Mouse (Mus musculus) layer of hippocampus, postnatal 14 days (tissue): ENCODE measurements around the gene Rrad. TPM values are rescaled to one million over a fixed set of nuclear protein-coding genes. Genes with fewer than 3 reads are reported as not detected.

Source experiments
- total RNA-seq, 2 experiments: library from RNA; stranded (reverse); gene quantifications; 2 replicates each; pipeline ENCODE4 v1.2.3; 2021

Gene Rrad
- total RNA-seq, 2 experiments from 2014 or later = 2.1 to 3.3 TPM

Other genes with a start within 250 kb of the Rrad start
- gene Cmtm4, start 235.5 kb downstream of the Rrad start, total RNA-seq = 10 to 100 TPM; 49.0 to 53.7 TPM
- 100 to 1,000 TPM; 246 to 252 TPM for gene Dync1li2, start 188.3 kb downstream of the Rrad start, total RNA-seq
- under 1 TPM; 0.60 to 0.79 TPM for gene Terb1, start 121.4 kb downstream of the Rrad start, total RNA-seq
- gene Nae1, start 96.7 kb downstream of the Rrad start, total RNA-seq = 10 to 100 TPM; 43.4 to 47.5 TPM
- gene Car7, start 96.6 kb downstream of the Rrad start, total RNA-seq = 10 to 100 TPM; 15.8 to 20.4 TPM
- gene Pdp2, start 39.9 kb downstream of the Rrad start, total RNA-seq = 1 to 10 TPM; 8.4 to 9.3 TPM
- gene Cdh16, start 6.9 kb downstream of the Rrad start, total RNA-seq = not detected
- 10 to 100 TPM; 26.1 to 28.2 TPM for gene Ciao2b, start 10.6 kb upstream of the Rrad start, total RNA-seq
- not detected for gene Ces2a, start 102.7 kb upstream of the Rrad start, total RNA-seq
- under 1 TPM; 0.30 to 0.50 TPM for gene Ces2b, start 200.2 kb upstream of the Rrad start, total RNA-seq
- not detected for gene Ces2c, start 215.7 kb upstream of the Rrad start, total RNA-seq